Mouse (Mus musculus) telencephalon, adult 2 months (tissue): Measurements from ENCODE around the gene Rab40c.

Experiments used
- DNase-seq: peaks from one replicate; pipeline ENCODE4 v3.0.0-alpha.2; 2011; ENCODE audit warnings: low read depth, low spot score

Gene Rab40c

DNA sequence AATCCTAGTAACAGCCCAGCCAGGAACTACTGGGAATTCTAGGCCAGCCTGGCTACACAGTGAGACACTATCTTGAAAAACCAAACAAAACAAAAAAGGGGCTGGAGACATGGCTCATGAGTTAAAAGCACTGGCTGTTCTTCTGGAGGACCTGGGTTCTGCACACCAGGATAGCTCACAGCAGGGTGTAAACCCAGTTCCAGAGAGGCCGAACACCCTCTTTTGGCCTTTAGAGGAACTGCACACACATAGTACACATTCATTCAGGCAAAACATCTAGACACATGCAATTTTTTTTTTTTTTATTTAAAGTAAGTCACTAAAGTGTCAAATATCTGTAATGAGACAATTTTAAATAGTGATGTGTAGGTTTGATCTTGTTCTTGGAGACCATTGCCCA, 19.3 kb downstream of the Rab40c start:
- DNase-seq, result no peak

DNA sequence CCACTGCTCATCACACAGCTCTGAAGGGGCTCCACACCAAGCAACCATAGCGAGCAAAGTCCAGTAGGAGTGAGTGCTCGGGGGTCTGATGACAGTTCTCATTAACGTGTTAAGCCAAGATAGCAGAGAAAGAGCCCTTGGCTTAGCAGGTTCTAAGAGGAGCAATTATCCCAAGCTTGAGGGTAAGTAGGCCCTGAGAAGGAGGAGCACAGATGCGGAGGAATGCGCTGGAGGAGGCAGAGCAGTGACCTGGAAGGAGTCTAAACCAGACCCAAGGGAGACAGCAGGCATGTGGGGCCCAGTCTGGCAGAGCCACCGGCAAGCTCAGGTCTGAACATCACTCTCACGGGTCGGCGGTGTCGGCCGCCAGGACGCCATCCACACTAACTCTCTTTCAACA, 23.6 kb downstream of the Rab40c start:
- no peak for DNase-seq

DNA sequence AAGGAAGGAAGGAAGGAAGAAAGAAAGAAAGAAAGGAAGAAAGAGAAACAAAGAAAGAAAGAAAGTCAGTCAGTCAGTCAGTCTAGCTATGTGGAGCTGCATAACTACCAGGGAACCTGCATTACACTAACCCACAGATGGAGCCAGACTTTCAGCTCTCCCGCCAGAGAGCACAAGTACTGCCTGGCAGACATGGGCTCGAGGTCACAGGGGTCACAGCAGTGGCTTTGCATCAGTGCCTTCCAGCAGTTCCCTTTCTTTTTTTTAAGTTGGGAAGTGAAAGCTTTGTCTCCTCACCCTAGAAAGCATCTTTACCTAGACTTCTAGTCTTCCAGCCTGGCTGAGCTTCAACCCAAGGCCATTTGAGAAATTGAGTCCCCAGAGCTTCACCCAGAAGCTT, 24.1 kb downstream of the Rab40c start:
- DNase-seq, result no peak

DNA sequence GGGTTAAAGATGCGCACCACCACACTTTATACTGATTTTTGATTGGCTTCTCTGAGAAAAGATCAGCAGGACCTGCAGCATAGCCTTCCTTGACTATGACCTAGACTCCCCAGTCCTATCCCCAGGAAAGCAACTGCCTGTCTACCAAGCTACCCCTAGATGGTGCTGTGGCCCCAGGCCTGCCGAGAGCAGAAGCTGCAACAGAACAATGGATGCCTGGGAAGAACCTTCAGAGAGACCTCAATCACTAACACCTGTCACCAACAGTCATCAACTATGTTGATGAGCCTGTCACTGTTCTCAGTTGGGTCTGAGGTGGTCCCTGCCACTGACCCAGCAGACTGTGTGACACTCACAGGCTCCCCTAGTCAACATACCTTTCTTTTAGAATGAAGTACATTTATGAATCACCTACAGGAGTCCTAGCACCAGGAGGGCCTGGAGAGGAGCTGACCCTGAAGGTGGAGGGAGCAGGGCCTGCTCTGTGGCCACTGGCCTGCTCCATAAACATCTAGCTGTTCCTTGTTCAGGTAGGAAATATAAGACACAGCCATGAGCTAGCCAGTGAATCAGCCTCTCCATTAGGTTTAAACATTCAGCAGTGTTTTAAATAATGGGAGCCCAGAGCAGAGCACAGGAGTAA, 25.4 kb downstream of the Rab40c start:
- peak; percentile 46 for DNase-seq

DNA sequence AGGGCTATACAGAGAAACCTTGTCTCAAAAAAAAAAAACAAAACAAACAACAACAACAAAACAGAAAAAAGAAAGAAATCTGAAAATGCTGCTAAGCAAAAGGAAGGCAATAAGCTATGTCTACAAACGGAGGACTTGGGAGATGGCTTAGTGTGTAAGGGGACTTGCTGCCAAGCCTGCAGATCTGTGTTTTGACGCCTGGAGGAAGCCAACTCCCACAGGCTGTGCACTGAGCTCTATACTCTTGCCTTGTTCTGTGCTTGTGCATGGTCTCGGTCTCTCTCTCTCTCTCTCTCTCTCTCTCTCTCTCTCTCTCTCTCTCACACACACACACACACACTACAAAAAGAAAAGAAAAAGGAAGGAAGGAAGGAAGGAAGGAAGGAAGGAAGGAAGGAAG, 30.7 kb downstream of the Rab40c start:
- peak; percentile 60 for DNase-seq

DNA sequence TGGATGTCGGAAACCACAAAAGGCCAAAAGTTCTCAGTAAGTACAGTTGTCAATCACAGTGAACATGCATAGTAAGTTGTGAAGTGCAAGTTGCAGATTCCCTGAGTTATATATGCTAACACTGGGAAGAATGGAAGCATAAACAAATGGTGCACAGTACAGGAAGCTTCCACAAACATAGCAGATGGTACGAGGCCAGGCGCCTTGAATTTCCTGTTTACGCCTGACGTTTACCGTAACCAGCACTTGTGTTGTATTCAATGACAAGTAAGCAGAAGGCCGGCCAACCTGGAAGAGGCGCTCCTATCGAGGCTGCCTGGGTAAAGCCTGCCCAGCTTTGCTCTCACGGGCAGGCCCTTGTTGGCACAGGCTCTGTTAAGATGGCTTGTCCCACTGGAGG, 32.1 kb downstream of the Rab40c start:
- no peak for DNase-seq

DNA sequence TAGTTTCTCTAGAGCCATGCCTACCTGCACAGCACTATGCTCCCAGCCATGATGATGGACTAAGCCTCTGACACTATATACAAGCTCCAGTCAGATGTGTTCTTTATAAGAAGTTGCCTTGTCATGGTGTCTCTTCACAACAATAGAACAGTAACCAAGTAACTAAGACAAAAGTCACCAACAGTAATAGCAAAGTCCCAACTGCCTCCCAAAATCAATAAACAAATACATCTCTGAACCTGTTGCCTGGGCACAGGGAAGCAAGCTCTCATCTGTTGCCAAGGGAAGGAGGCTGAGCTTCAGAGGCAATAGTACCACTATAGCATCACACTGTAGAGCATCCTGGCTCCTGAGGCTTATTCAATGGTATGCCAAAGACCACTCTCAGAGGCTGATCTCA, 32.7 kb downstream of the Rab40c start:
- DNase-seq, result no peak

DNA sequence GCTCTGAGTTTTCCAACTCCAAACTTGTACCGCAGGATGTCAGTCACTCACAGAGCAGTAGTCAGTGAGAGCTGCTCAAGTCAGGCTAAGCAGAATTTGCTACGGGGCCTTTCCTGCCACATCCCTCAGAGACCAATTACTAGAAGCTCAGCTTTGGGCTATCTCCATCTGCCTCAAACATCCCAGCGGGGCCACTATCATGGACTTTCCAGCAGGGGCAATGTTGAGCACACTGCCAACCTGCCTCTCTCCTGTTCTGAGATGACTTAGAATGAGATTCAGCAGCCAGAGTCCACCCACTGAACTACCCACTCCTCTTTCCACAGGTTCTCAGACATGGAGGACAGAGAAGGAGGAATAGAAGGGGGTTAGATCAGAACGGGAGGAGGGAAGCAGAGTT, 33.9 kb downstream of the Rab40c start:
- DNase-seq, result no peak

DNA sequence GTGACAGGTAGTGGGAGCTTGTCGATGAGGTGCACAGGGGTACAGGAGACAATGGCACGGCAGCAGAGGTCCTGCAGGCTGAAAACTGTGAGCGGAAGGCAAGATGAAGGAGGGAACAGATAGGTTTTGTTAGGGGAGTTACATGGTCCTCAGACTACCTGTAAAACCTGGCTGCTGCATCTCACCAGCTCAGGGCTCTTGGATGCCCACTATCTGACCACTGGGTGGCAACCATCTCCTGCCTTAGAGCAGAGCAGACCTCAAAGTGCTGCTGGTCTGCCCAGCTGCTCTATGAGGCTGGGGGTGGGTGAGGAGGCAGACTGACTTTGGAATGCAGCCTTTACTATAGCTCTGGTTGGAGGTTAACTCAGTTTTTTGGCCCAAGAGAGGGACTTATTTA, 35.7 kb downstream of the Rab40c start:
- no peak for DNase-seq

DNA sequence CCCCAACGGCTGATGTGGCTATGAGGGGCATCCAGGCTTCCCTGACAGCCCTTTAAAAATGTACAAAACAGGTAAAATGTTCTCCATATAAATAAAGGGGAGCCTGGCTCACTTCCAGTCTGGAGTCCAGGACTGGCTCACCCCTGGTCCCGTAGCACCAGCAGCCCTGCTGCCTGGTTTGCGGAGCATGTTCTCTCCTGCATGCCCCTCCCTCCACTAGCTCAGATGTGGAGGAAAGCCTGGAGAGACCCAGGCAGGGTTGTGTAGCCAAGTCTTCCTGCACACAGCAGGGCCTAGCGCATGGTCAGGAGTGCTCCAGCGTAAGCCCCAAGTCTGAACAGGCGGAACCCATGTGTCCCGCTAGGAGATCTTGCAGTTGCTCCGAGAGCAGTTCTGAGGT, 36.3 kb downstream of the Rab40c start:
- no peak for DNase-seq

DNA sequence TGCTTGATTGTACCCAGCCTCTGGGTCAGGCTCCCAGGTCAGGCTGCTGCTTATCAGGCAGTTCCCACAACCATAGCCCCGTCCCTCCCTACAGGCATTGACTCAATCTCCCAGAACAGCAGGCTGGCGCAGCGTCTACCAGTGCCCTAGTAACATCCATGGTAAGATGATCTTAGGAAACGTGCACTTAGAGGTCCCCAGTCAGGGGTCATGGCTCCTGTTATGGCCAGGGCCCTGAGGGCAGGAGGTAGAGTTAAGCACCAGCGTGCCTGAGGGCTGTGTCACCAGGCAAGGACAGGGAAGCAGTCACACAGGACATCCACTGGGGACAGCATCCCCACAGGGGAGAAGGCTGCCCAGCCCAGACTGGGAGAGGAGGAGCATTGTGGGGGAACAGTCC, 37.2 kb downstream of the Rab40c start:
- DNase-seq, result no peak

DNA sequence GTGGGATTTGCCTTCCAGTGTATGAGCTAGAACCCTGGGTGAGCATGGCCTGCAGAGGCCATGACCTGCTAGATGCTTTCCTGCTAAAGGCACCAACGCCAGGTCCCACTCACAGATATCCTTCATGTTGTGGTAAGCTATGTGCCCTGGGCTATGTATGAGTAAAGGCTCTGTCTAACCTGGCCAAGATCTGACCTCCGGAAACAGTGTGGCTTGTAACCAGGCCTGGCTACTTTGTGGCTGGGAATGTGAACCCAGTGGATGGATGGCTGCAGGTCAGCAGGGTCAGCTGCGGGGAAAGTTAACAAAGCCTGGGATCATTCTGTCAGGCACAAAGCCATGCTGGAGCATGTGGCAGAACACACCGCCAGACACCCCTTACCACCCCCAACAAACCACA, 37.8 kb downstream of the Rab40c start:
- DNase-seq, result no peak

DNA sequence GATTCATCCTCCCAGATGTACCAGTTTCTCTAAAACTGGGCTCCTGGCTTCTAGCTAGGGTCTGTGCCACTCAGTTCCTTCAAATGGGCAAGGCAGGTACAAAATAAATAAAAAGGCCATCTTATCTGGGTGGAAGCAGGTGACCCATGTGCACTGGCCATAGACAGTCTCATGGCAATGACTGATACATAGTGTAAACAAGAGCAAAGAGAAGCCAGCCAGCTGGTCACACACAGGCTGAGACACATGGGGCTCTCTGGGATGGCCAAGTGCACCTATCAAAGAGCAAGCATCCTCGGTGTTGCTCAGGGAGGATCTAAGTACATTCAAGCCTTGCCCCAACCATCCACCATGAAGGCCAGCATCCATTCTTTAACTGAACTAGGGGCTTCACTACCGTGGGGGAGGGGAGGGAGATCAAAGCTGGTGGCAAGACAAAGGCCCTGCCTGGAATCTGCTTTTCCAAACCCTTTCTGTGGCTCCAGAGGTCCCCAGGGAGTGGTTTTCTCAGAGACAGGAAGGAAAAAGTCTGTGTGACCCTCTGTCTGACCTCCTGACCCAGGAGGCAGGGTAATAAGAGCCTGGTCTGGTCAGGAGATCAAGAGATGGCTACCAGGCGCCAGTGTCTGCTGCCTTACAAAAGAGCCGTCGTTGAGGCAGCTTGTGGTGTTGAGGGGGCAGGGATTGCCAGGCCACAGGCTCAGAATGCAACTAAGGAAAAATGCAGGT, 38.5 kb downstream of the Rab40c start:
- no peak for DNase-seq

DNA sequence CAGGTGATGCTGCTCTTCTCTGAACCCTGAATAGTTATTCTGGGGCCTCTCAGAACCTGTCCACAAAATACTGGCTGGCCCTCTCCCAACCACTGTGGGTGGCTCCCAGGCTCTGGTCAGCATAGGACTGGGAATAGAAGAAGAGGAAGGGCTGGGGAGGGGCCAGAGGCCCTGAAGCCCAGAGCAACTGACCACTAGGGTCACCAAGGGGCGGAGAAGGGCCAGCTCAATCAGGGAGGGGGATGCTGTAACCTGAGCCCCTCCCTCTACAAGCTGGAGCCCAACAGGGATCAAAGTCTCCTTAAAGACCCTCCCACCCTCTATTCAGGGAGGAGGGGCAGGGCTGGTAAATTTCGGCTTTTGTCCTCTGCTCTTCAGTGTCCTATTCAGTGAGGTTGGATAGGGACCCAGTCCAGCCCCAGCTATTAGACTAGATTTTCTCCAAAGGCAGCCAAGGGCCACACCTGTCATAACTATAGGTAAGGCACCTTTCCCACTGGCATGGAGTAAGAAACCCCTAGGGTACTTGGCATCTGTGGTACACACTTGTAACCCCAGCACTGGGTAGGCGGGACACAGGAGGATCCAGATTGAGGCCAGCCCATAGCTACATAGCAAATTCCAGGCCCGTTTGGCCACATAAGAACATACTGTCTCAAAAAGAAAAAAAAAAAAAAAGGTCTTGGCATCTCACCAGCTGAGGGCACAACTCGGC, 39.2 kb downstream of the Rab40c start, which contains the start of gene Wfikkn1:
Gene Wfikkn1 (minus strand): TSS at position 663 of the 715 bp plus-strand sequence.
- DNase-seq, result no peak

DNA sequence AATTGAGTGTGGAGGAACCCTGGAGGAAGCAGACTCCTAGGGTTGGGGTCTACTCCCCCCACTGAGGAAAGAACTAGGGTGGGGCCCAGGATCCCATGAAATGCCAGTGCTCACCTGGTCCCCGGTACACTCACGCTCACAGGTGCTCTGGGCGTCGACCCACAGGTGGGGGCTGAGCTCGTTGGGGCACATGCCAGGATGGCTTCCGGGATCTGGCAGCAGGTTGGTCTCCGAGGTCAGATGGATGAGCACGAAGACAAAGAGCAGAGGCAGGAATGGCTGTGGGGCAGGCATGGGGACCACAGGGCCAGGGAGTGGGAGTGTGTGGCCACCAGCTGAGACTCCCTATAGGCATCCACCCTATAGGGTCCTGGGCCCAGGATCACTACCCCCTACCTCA, 39.8 kb downstream of the Rab40c start:
- DNase-seq, result no peak

DNA sequence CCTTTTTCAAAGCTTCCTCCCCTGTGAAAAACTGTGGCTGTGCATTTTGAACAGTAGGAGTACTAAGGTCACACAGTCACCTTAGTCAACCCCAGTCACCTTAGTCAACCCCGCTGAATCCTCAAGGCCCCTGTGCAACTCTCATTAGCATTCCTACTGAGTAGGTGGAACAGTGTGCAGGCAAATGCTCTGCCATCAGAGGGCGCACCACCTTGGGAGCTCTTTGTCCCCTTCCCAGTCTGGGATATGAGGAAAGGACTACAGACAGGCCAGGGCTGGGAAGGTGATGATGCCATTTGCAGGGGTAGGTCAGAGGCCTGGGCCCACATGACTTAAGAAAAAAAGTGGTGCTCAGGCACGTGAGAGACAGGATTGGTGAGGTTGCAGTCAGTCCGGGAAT, 40.3 kb downstream of the Rab40c start:
- DNase-seq, result no peak

DNA sequence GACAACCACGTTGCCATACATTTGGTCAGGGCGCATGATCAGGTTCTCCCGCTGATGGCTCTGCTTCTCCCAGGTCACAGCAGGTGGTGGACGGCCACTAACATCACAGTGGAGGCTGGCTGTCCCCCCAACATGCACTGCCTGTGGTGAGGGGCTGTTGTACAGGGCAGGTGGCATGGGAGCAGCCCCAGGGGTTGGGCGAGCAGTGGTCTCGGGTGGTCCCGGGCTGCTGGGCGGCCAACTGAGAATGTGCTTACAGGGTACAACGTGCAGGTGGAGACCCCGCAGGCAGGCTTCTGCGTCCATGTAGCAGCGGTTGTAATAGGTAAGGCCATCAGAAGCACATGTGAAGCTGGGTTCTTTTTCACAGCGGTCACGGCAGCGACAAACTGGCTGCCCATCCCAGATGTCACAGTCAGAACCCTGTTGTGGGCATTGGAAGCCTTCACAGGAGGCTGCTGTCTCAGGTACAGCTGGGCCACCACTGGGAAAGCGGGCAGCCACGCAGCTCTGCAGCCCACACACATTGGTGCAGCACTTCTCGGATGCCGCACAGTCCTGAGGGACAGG, 40.8 kb downstream of the Rab40c start:
- DNase-seq, result no peak

DNA sequence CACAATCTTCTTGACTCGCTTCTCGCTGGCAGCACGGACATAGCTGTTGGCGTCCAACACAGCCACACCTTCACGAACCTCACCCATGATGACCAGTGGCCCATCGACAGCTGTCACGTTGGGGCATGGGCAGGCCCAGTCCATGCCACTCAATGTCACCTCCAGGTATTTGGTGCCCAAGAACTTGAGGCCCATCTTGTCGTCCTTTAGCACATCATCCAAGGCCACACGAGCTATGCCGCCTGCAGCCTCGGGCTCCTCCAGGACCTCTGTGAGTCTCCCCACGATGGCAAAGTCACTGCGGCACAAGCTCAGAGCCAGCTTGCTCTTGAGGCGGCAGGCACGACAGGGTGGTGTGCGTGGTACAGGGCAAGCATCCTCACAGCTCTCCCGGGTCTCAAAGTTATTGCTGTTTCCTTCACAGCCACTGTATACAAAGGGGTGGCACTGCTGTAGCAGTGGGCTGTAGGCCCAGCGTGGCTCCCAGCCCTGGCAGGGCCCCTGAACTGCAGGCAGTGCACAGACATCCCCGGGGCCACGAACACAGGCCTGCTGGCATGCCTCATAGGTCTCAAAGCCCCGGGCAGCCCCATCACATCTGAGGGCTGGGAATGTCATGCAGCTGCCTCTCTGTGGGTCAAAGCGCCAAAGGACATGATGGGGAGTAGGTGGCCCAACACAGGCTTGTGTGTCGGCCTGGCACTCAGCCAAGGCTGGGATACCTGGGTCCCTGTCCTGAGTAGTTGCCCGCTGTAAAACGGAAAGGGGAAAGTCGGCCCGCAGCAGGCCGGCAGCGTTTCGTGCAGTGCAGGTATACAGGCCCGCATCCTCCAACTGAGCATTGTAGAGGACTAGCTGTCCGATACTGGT, 41.6 kb downstream of the Rab40c start:
- no peak for DNase-seq

DNA sequence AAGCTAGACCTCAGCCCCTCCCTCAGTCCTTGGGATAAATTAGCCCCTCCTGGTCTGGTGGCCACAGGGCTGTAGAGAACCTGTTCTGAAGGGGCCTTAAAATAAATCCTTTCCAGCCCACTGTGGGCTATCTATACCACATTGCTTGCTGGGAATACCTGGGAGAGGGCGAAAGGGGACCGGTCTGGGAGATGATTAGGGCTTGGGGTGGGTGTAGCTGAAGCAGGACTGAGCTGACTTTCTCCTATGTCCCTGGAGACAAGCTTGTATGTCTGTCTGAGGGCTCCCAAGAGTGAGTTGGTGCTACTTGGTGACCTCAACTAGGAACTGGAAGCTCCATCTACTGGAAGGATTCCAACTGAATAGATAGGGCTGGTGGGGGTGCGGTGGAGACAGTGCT, 42.5 kb downstream of the Rab40c start:
- DNase-seq, result no peak

DNA sequence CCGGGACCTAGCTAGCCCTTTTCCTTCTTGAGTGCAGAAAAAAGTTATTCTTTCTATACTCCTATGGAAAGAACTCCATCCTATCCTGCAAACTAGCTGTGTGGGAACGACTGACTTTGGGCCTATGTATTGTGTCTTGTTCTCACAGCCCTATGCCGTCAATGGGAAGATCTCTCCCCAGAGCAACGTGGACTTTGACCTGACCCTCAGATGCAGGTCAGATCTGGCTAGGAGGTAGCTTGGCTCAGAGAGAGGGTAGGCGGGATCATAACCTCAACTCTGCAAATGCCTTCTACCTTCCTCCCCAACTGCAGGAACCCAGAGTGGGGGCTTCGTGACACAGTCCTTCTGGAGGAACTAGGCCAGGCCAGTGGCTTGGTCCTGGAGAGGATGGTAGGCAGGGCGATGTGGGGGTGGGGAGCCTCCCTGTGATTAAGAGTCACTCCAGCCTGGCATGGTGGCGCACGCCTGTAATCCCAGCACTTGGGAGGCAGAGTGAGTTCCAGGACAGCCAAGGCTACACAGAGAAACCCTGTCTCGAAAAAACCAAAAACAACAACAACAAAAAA, 43.1 kb downstream of the Rab40c start:
- DNase-seq, result no peak
